Mouse (Mus musculus): ENCODE measurements at regions not wholly inside any gene's neighbourhood (a gene's known extent, or its start where the extent isn't known, plus 50 kb on each side); places are given as distances from the start of the nearest gene placed in this dataset.
"Not testable (repeated sequence)": the region's sequence is repeated elsewhere in the genome, so short reads cannot be mapped to it uniquely, and the experiment has no call there.

GRCm38 (mm10) chr9:9606322-9606721, 367.4 kb upstream of the Arhgap42 start:
- no peak for DNase-seq

- DNase-seq, result no peak
Measured at GRCm38 (mm10) chr9:9591263-9591662, 352.4 kb upstream of the Arhgap42 start.

- no peak for DNase-seq
Measured at GRCm38 (mm10) chr9:9583011-9583605, 344.2 kb upstream of the Arhgap42 start.

- no peak for DNase-seq
Measured at GRCm38 (mm10) chr9:9582301-9583010, 343.6 kb upstream of the Arhgap42 start.

GRCm38 (mm10) chr9:9568040-9568649, 329.2 kb upstream of the Arhgap42 start:
- DNase-seq, result no peak

GRCm38 (mm10) chr9:9564551-9564950, 325.6 kb upstream of the Arhgap42 start:
- DNase-seq, result no peak

- DNase-seq, result no peak
Measured at GRCm38 (mm10) chr9:9548657-9549056, 309.8 kb upstream of the Arhgap42 start.

GRCm38 (mm10) chr9:9547570-9547969, 308.7 kb upstream of the Arhgap42 start:
- DNase-seq, result no peak

- DNase-seq, result no peak
Measured at GRCm38 (mm10) chr9:9547121-9547520, 308.2 kb upstream of the Arhgap42 start.

GRCm38 (mm10) chr9:9500345-9500744, 261.4 kb upstream of the Arhgap42 start:
- DNase-seq, result no peak

- DNase-seq, result no peak
Measured at GRCm38 (mm10) chr9:9493594-9494182, 254.8 kb upstream of the Arhgap42 start.

- DNase-seq, result no peak
Measured at GRCm38 (mm10) chr9:9477145-9477544, 238.2 kb upstream of the Arhgap42 start.

- no peak for DNase-seq
Measured at GRCm38 (mm10) chr9:9475009-9475744, 236.3 kb upstream of the Arhgap42 start.

GRCm38 (mm10) chr9:9444213-9444612, 205.3 kb upstream of the Arhgap42 start:
- no peak for DNase-seq

GRCm38 (mm10) chr9:9420326-9420725, 181.4 kb upstream of the Arhgap42 start:
- DNase-seq, result no peak

GRCm38 (mm10) chr9:9412460-9413181, 173.7 kb upstream of the Arhgap42 start:
- DNase-seq, result no peak

GRCm38 (mm10) chr9:9394190-9394589, 155.3 kb upstream of the Arhgap42 start:
- not testable (repeated sequence) for DNase-seq

- DNase-seq, result no peak
Measured at GRCm38 (mm10) chr9:9376650-9377189, 137.8 kb upstream of the Arhgap42 start.

- DNase-seq, result peak in 1 of 2 experiments; percentile 6
Measured at GRCm38 (mm10) chr9:9375304-9375904, 136.5 kb upstream of the Arhgap42 start.

GRCm38 (mm10) chr9:9372594-9372993, 133.7 kb upstream of the Arhgap42 start:
- DNase-seq, result no peak

- no peak for DNase-seq
Measured at GRCm38 (mm10) chr9:9368731-9369130, 129.8 kb upstream of the Arhgap42 start.
